Mouse (Mus musculus): ENCODE results near the gene Ppp1r27.
"Not testable (repeated sequence)": the region's sequence is repeated elsewhere in the genome, so short reads cannot be mapped to it uniquely, and the experiment has no call there.

Gene Ppp1r27

GRCm38 (mm10) chr11:120514262-120514661 is 36.7 kb downstream of the Ppp1r27 start:
- DNase-seq (ENCODE audit: low spot score in 2 of 2), result not testable (repeated sequence)

- no peak for DNase-seq (ENCODE audit: low spot score in 2 of 2)
Observed at GRCm38 (mm10) chr11:120512790-120513453, 38.0 kb downstream of the Ppp1r27 start.

- no peak for DNase-seq (ENCODE audit: low spot score in 2 of 2)
Observed at GRCm38 (mm10) chr11:120510375-120511030, 40.4 kb downstream of the Ppp1r27 start.

- DNase-seq (ENCODE audit: low spot score in 2 of 2), result no peak
Observed at GRCm38 (mm10) chr11:120509940-120510339, 41.0 kb downstream of the Ppp1r27 start.

GRCm38 (mm10) chr11:120508290-120508870 is 42.6 kb downstream of the Ppp1r27 start:
- DNase-seq (ENCODE audit: low spot score in 2 of 2), result no peak

GRCm38 (mm10) chr11:120507611-120508289 is 43.2 kb downstream of the Ppp1r27 start:
- DNase-seq (ENCODE audit: low spot score in 2 of 2), result no peak

- no peak for DNase-seq (ENCODE audit: low spot score in 2 of 2)
Observed at GRCm38 (mm10) chr11:120506899-120507298, 44.0 kb downstream of the Ppp1r27 start.

GRCm38 (mm10) chr11:120505661-120506060 is 45.3 kb downstream of the Ppp1r27 start:
- DNase-seq (ENCODE audit: low spot score in 2 of 2), result no peak

- DNase-seq (ENCODE audit: low spot score in 2 of 2), result no peak
Observed at GRCm38 (mm10) chr11:120501701-120502100, 49.2 kb downstream of the Ppp1r27 start.

- no peak for DNase-seq (ENCODE audit: low spot score in 2 of 2)
Observed at GRCm38 (mm10) chr11:120501018-120501417, 49.9 kb downstream of the Ppp1r27 start.

GRCm38 (mm10) chr11:120500357-120500756 is 50.6 kb downstream of the Ppp1r27 start:
- DNase-seq (ENCODE audit: low spot score in 2 of 2), result no peak
